Mouse (Mus musculus): ENCODE data around the gene Il1rapl1.

DNA sequence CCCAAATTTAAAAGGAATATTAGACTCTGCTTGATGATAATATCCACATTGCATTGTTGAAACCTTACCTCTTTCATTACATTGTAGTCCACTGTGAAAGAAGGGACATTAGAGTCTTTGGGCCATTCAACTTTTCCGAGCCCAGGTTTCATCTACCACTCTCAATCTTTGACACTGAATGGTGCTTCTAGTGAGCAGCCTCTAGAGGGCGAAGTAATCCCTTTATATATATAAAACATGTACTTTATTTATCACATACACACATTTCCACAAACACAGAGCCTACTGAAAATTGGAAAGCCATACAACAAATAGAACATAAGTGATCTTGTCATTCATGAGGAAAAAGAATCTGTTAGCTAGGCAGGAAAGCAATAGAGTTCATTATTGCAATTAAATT is 459.8 kb downstream of the Il1rapl1 start:
- TF ChIP-seq POLR2A (IDR thresholded peaks at IDR 0.05; ENCODE audit: borderline replicate concordance, control insufficient read depth, low read depth, low read length) = no peak
- no peak for TF ChIP-seq CTCF (IDR thresholded peaks at IDR 0.05; ENCODE audit: control insufficient read depth, insufficient read depth, low read length)
